Mouse (Mus musculus): Measurements from ENCODE around the gene Gm10322. TPM values are rescaled to one million over a fixed set of nuclear protein-coding genes. Genes with fewer than 3 reads are reported as not detected.

Gm10322 gene
- total RNA-seq, 2 experiments from 2014 or later: not detected

GRCm38 (mm10) chr10:59590606-59591005 is 25.3 kb upstream of the Gm10322 start:
- intact Hi-C loops (cut with DNase I): no loop called here
- DNase-seq (ENCODE audit: extremely low spot score in 1 of 2, low spot score in 2 of 2): no peak

- peak; percentile 42 to 77 for DNase-seq (ENCODE audit: extremely low spot score in 1 of 2, low spot score in 2 of 2)
- intact Hi-C loops (cut with DNase I): no loop called here
These were observed 21.9 kb upstream of the Gm10322 start for GRCm38 (mm10) chr10:59593826-59594570.

GRCm38 (mm10) chr10:59600516-59600915 is 15.3 kb upstream of the Gm10322 start:
- intact Hi-C loops (cut with DNase I): no loop called here
- DNase-seq (ENCODE audit: extremely low spot score in 1 of 2, low spot score in 2 of 2): no peak

- no peak for DNase-seq (ENCODE audit: extremely low spot score in 1 of 2, low spot score in 2 of 2)
- intact Hi-C loops (cut with DNase I): no loop called here
These were observed 13.8 kb upstream of the Gm10322 start for GRCm38 (mm10) chr10:59602043-59602442.

GRCm38 (mm10) chr10:59602891-59603290 is 13.0 kb upstream of the Gm10322 start:
- DNase-seq (ENCODE audit: extremely low spot score in 1 of 2, low spot score in 2 of 2): no peak
- intact Hi-C loops (cut with DNase I): no loop called here

GRCm38 (mm10) chr10:59603843-59604242 is 12.0 kb upstream of the Gm10322 start:
- no peak for DNase-seq (ENCODE audit: extremely low spot score in 1 of 2, low spot score in 2 of 2)
- intact Hi-C loops (cut with DNase I): no loop called here

GRCm38 (mm10) chr10:59604879-59605464 is 10.9 kb upstream of the Gm10322 start:
- intact Hi-C loops (cut with DNase I): no loop called here
- no peak for DNase-seq (ENCODE audit: extremely low spot score in 1 of 2, low spot score in 2 of 2)

- no peak for DNase-seq (ENCODE audit: extremely low spot score in 1 of 2, low spot score in 2 of 2)
- intact Hi-C loops (cut with DNase I): loop anchor here (5.0 to 10.0 kb wide), 2 partner anchors 121 to 232 kb away; no protein-coding TSS in a partner anchor
These were observed 2.6 kb upstream of the Gm10322 start for GRCm38 (mm10) chr10:59613276-59613675.

- intact Hi-C loops (cut with DNase I): loop anchor here (5.0 to 10.0 kb wide), 2 partner anchors 122 to 231 kb away; no protein-coding TSS in a partner anchor
- no peak for DNase-seq (ENCODE audit: extremely low spot score in 1 of 2, low spot score in 2 of 2)
These were observed 1.7 kb upstream of the Gm10322 start for GRCm38 (mm10) chr10:59614141-59614540.

- no peak for DNase-seq (ENCODE audit: extremely low spot score in 1 of 2, low spot score in 2 of 2)
These were observed 452 bp upstream of the Gm10322 start for GRCm38 (mm10) chr10:59615411-59615810.

GRCm38 (mm10) chr10:59616522-59616921 is 659 bp downstream of the Gm10322 start, which contains the start of gene Mcu:
Gene Mcu (minus strand): TSS chr10:59616692.
- intact Hi-C loops (cut with DNase I): loop anchor here (5.0 to 10.0 kb wide), 3 partner anchors 86 to 228 kb away; partner anchors contain the start of gene Micu1
- DNase-seq (ENCODE audit: extremely low spot score in 1 of 2, low spot score in 2 of 2): peak; percentile 96

More at GRCm38 (mm10) chr10:59615411-59615810, 452 bp upstream of the Gm10322 start:
- intact Hi-C loops (cut with DNase I): loop anchor here (5.0 to 10.0 kb wide), 3 partner anchors 87 to 229 kb away; partner anchors contain the start of gene Micu1

GRCm38 (mm10) chr10:59617776-59618175 is 1.9 kb downstream of the Gm10322 start:
- intact Hi-C loops (cut with DNase I): loop anchor here (5.0 to 10.0 kb wide), 3 partner anchors 85 to 227 kb away; partner anchors contain the start of gene Micu1
- DNase-seq (ENCODE audit: extremely low spot score in 1 of 2, low spot score in 2 of 2): no peak

- intact Hi-C loops (cut with DNase I): no loop called here
- DNase-seq (ENCODE audit: extremely low spot score in 1 of 2, low spot score in 2 of 2): no peak
These were observed 5.5 kb downstream of the Gm10322 start for GRCm38 (mm10) chr10:59621355-59621754.

- intact Hi-C loops (cut with DNase I): no loop called here
These were observed 7.6 kb downstream of the Gm10322 start for GRCm38 (mm10) chr10:59623496-59623895.

GRCm38 (mm10) chr10:59628641-59629505 is 13.0 kb downstream of the Gm10322 start:
- no peak for DNase-seq (ENCODE audit: extremely low spot score in 1 of 2, low spot score in 2 of 2)
- intact Hi-C loops (cut with DNase I): no loop called here

More at GRCm38 (mm10) chr10:59623496-59623895, 7.6 kb downstream of the Gm10322 start:
- DNase-seq (ENCODE audit: extremely low spot score in 1 of 2, low spot score in 2 of 2): no peak

- intact Hi-C loops (cut with DNase I): no loop called here
- no peak for DNase-seq (ENCODE audit: extremely low spot score in 1 of 2, low spot score in 2 of 2)
These were observed 13.6 kb downstream of the Gm10322 start for GRCm38 (mm10) chr10:59629506-59629782.

GRCm38 (mm10) chr10:59636048-59636447 is 20.2 kb downstream of the Gm10322 start:
- DNase-seq (ENCODE audit: extremely low spot score in 1 of 2, low spot score in 2 of 2): no peak
- intact Hi-C loops (cut with DNase I): loop anchor here (10.0 kb wide), 1 partner anchor 49 kb away; no protein-coding TSS in a partner anchor

- intact Hi-C loops (cut with DNase I): loop anchor here (10.0 kb wide), 1 partner anchor 48 kb away; no protein-coding TSS in a partner anchor
- DNase-seq (ENCODE audit: extremely low spot score in 1 of 2, low spot score in 2 of 2): no peak
These were observed 21.1 kb downstream of the Gm10322 start for GRCm38 (mm10) chr10:59636751-59637533.
